Mouse (Mus musculus) CH12.LX (cell line): ENCODE results near the gene Gm20388.
"Not testable (repeated sequence)": the region's sequence is repeated elsewhere in the genome, so short reads cannot be mapped to it uniquely, and the experiment has no call there.

Experiments
- CHD1 ChIP-seq: IDR thresholded peaks from 2 replicates; pipeline ENCODE4 v1.6.1; 2012; ENCODE audit warnings: low read depth, low read length, improper control_type of control experiment, inconsistent platforms
- CTCF ChIP-seq, 2 experiments: IDR thresholded peaks in 1 of 2; conservative IDR thresholded peaks in 1 of 2; 2 replicates each; pipeline ENCODE4 v1.5.1; 2011 to 2012; ENCODE audit warnings: low read depth in 2 of 2, low read length in 2 of 2, improper control_type of control experiment in 1 of 2, inconsistent platforms in 1 of 2, mild to moderate bottlenecking in 1 of 2, moderate library complexity in 1 of 2
- E2F4 ChIP-seq: IDR thresholded peaks from 2 replicates; pipeline ENCODE4 v1.6.1; 2011; ENCODE audit warnings: low read depth, low read length, improper control_type of control experiment; ENCODE audit not compliant: insufficient replicate concordance
- ELF1 ChIP-seq: IDR thresholded peaks from 2 replicates; pipeline ENCODE4 v1.6.1; 2014; ENCODE audit warnings: low read depth, mild to moderate bottlenecking, inconsistent platforms, low read length, improper control_type of control experiment
- EP300 ChIP-seq: IDR thresholded peaks from 2 replicates; pipeline ENCODE4 v1.6.1; 2011; ENCODE audit warnings: low read length, improper control_type of control experiment
- JUN ChIP-seq: IDR thresholded peaks from 2 replicates; pipeline ENCODE4 v1.6.1; 2011; ENCODE audit warnings: low read depth, mild to moderate bottlenecking, low read length, improper control_type of control experiment, moderate library complexity; ENCODE audit not compliant: insufficient read depth
- POLR2A ChIP-seq: IDR thresholded peaks from 2 replicates; pipeline ENCODE4 v1.6.1; 2011; ENCODE audit warnings: low read depth, mild to moderate bottlenecking, improper control_type of control experiment, low read length
- RCOR1 ChIP-seq: conservative IDR thresholded peaks from 2 replicates; pipeline ENCODE4 v1.6.1; 2012; ENCODE audit warnings: low read depth, mild to moderate bottlenecking, inconsistent platforms, low read length, improper control_type of control experiment
- TCF12 ChIP-seq: IDR thresholded peaks from 2 replicates; pipeline ENCODE4 v1.6.1; 2014; ENCODE audit warnings: low read depth, mild to moderate bottlenecking, inconsistent platforms, low read length, improper control_type of control experiment
- USF1 ChIP-seq: IDR thresholded peaks from 2 replicates; pipeline ENCODE4 v1.6.1; 2014; ENCODE audit warnings: low read depth, mild to moderate bottlenecking, inconsistent platforms, low read length, improper control_type of control experiment
- ZMIZ1 ChIP-seq: IDR thresholded peaks from 2 replicates; pipeline ENCODE4 v1.6.1; 2012; ENCODE audit warnings: low read depth, mild to moderate bottlenecking, inconsistent platforms, low read length, improper control_type of control experiment

DNA sequence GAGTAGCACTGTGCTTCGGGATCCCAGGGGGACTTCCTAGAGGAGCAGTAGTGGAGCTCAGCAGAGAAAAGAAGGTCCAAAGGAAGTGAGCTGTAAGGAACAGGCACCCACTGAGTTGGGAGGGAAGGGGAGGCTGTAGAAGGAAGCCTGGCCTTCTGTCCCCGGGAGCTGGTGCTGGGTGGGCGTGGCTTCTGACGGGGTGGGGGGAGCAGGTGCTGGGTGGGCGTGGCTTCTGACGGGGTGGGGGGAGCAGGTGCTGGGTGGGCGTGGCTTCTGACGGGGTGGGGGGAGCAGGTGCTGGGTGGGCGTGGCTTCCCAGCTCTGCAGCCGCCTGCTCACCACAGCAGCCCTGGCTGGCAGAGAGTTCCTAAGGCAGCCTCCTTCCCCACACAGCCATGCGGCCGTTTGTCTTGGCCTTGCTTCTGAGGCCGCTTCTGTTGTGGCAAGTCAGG lies 2413.3 kb downstream of the Gm20388 start:
- TF ChIP-seq POLR2A; TCF12; ELF1; CHD1; E2F4; ZMIZ1; USF1; EP300; JUN; CTCF (conservative IDR thresholded peaks at IDR 0.05 in 1 of 2, IDR thresholded peaks at IDR 0.05 in 1 of 2; ENCODE audit: low read depth in 2 of 2, low read length in 2 of 2); RCOR1: not testable (repeated sequence)
